Mouse (Mus musculus) inflammation-experienced regulatory T-cells, adult 16 weeks (primary cell): ENCODE data around the gene Nfya. TPM values are rescaled to one million over a fixed set of nuclear protein-coding genes. Genes with fewer than 3 reads are reported as not detected.

ENCODE experiments used
- polyA plus RNA-seq: library from polyadenylated mRNA; unstranded; fragments of 100-300 nt; shearing (Covaris generic); gene quantifications from one replicate; pipeline ENCODE4 v1.2.1, GENCODE M21; 2017

Nfya gene
- 8.0 TPM for polyA plus RNA-seq

GRCm38 (mm10) chr17:48409380-48410298 lies at the start of gene Nfya, which contains the start of gene Oard1:
Gene Nfya, minus strand, starts transcription at chr17:48409906.
Gene Oard1, plus strand, starts transcription at chr17:48410014.

GRCm38 (mm10) chr17:48454688-48455087 lies 45.0 kb upstream of the Nfya start, which contains the start of gene Unc5cl:
Gene Unc5cl, plus strand, starts transcription at chr17:48454901.

GRCm38 (mm10) chr17:48451353-48451675 lies 41.6 kb upstream of the Nfya start, which contains the start of gene Tspo2:
Gene Tspo2, minus strand, starts transcription at chr17:48451522.

GRCm38 (mm10) chr17:48432158-48432980 lies 22.7 kb upstream of the Nfya start, which contains the start of gene Apobec2:
Gene Apobec2, minus strand, starts transcription at chr17:48432930.

GRCm38 (mm10) chr17:48359616-48360015 lies 50.1 kb downstream of the Nfya start, which contains the start of gene Treml1:
Gene Treml1, plus strand, starts transcription at chr17:48359916.

GRCm38 (mm10) chr17:48346231-48346630 lies 63.5 kb downstream of the Nfya start, which contains the start of gene Trem2:
Gene Trem2, plus strand, starts transcription at chr17:48346401.

Other genes starting within 250 kb of the Nfya start
- gene A530064D06Rik, start 242.6 kb downstream of the Nfya start, polyA plus RNA-seq: not detected
- gene Trem1, start 177.1 kb downstream of the Nfya start, polyA plus RNA-seq: not detected
- gene Trem3, start 162.1 kb downstream of the Nfya start, polyA plus RNA-seq: not detected
- gene Treml4, start 145.6 kb downstream of the Nfya start, polyA plus RNA-seq: 5.6 TPM
- 22.9 TPM for gene Treml2, start 110.4 kb downstream of the Nfya start, polyA plus RNA-seq
- gene B430306N03Rik, start 93.8 kb downstream of the Nfya start, polyA plus RNA-seq: 4.3 TPM
- not detected for gene Trem2, start 63.5 kb downstream of the Nfya start, polyA plus RNA-seq
- not detected for gene Treml1, start 50.0 kb downstream of the Nfya start, polyA plus RNA-seq
- gene Oard1, start 108 bp upstream of the Nfya start, polyA plus RNA-seq: 97.7 TPM
- gene Apobec2, start 23.0 kb upstream of the Nfya start, polyA plus RNA-seq: 5.7 TPM
- not detected for gene Tspo2, start 41.6 kb upstream of the Nfya start, polyA plus RNA-seq
- gene Unc5cl, start 45.0 kb upstream of the Nfya start, polyA plus RNA-seq: 43.9 TPM